Mouse (Mus musculus) kidney, postnatal 4 days (tissue): Measurements from ENCODE around the gene Stac3.

ENCODE experiments used
- DNase-seq, 2 experiments: peaks; one replicate each; pipeline ENCODE4 v3.0.0; 2021; ENCODE audit warnings: mixed read lengths in 2 of 2

Stac3 gene

GRCm38 (mm10) chr10:127526048-127526447 lies 24.6 kb downstream of the Stac3 start:
- DNase-seq: peak in 1 of 2 experiments; percentile 36

- DNase-seq: peak; percentile 79 to 86
Measured at GRCm38 (mm10) chr10:127526681-127527080, 25.2 kb downstream of the Stac3 start.

- no peak for DNase-seq
Measured at GRCm38 (mm10) chr10:127527481-127527880, 26.0 kb downstream of the Stac3 start.

GRCm38 (mm10) chr10:127530945-127531344 lies 29.5 kb downstream of the Stac3 start:
- no peak for DNase-seq

- DNase-seq: no peak
Measured at GRCm38 (mm10) chr10:127531548-127531947, 30.1 kb downstream of the Stac3 start.

- peak; percentile 64 to 67 for DNase-seq
Measured at GRCm38 (mm10) chr10:127534036-127534928, 32.8 kb downstream of the Stac3 start, which contains the start of gene Nxph4. TSS of gene Nxph4 (minus strand) at chr10:127534559.

- DNase-seq: no peak
Measured at GRCm38 (mm10) chr10:127534929-127535384, 33.5 kb downstream of the Stac3 start.

- DNase-seq: peak; percentile 70 to 78
Measured at GRCm38 (mm10) chr10:127536586-127537314, 35.3 kb downstream of the Stac3 start.

- DNase-seq: peak; percentile 91 to 93
Measured at GRCm38 (mm10) chr10:127537854-127538583, 36.5 kb downstream of the Stac3 start.

- no peak for DNase-seq
Measured at GRCm38 (mm10) chr10:127541510-127541909, 40.0 kb downstream of the Stac3 start.

GRCm38 (mm10) chr10:127542084-127542483 lies 40.6 kb downstream of the Stac3 start:
- DNase-seq: peak; percentile 36 to 55

- DNase-seq: no peak
Measured at GRCm38 (mm10) chr10:127542720-127543119, 41.2 kb downstream of the Stac3 start.

GRCm38 (mm10) chr10:127543916-127544315 lies 42.4 kb downstream of the Stac3 start:
- no peak for DNase-seq

GRCm38 (mm10) chr10:127544375-127544774 lies 42.9 kb downstream of the Stac3 start:
- no peak for DNase-seq

- DNase-seq: no peak
Measured at GRCm38 (mm10) chr10:127546505-127546904, 45.0 kb downstream of the Stac3 start.

GRCm38 (mm10) chr10:127548236-127548635 lies 46.8 kb downstream of the Stac3 start:
- DNase-seq: no peak

- no peak for DNase-seq
Measured at GRCm38 (mm10) chr10:127549892-127550291, 48.4 kb downstream of the Stac3 start.

- peak; percentile 54 to 62 for DNase-seq
Measured at GRCm38 (mm10) chr10:127555703-127556102, 54.2 kb downstream of the Stac3 start.

GRCm38 (mm10) chr10:127557397-127557796 lies 55.9 kb downstream of the Stac3 start:
- peak; percentile 43 to 46 for DNase-seq
